Mouse (Mus musculus): ENCODE measurements around the gene Sh3rf3.

- TF ChIP-seq EP300 (IDR thresholded peaks at IDR 0.05; ENCODE audit: low read depth) = no peak
- TF ChIP-seq CTCF (IDR thresholded peaks at IDR 0.05; ENCODE audit: low read depth) = no peak
Observed at GRCm38 (mm10) chr10:59152544-59153081, 339.5 kb downstream of the Sh3rf3 start.
